Mouse (Mus musculus): ENCODE results near the gene Umad1. TPM values are rescaled to one million over a fixed set of nuclear protein-coding genes. Genes with fewer than 3 reads are reported as not detected.

Umad1 gene
- polyA plus RNA-seq, 1 experiment = 21.9 TPM

- Histone ChIP-seq H3K4me3 (ENCODE audit: insufficient read depth, low read depth, low read length) (no peak overlapping the region), H3K36me3 (ENCODE audit: control insufficient read depth, insufficient read depth, low read length) (no peaks in the 10 kb centered on the region), H3K27ac (ENCODE audit: insufficient read depth, low read depth, low read length) (no peak overlapping the region), H3K27me3 (replicated peaks; ENCODE audit: control insufficient read depth, insufficient read depth, low read length) (no peaks in the 10 kb centered on the region), H3K4me1 (ENCODE audit: control insufficient read depth, insufficient read depth, low read length) (no peaks in the 10 kb centered on the region)
- DNase-seq = no peak
- 88% methylated on average over 4 of the region's 4 CpGs for WGBS
- TF ChIP-seq POLR2A (IDR thresholded peaks at IDR 0.05; ENCODE audit: low read depth, low read length) (no peak), CTCF (conservative IDR thresholded peaks at IDR 0.05; ENCODE audit: insufficient read depth, insufficient read length, low read depth, low read length) (no peak)
Observed at GRCm38 (mm10) chr6:8354846-8355245, 95.8 kb downstream of the Umad1 start.

GRCm38 (mm10) chr6:8358232-8358631 is 99.1 kb downstream of the Umad1 start:
- Histone ChIP-seq H3K27me3 (replicated peaks; ENCODE audit: control insufficient read depth, insufficient read depth, low read length) (no peaks in the 10 kb centered on the region), H3K4me1 (ENCODE audit: control insufficient read depth, insufficient read depth, low read length) (no peaks in the 10 kb centered on the region), H3K27ac (ENCODE audit: insufficient read depth, low read depth, low read length) (no peak overlapping the region), H3K36me3 (ENCODE audit: control insufficient read depth, insufficient read depth, low read length) (no peaks in the 10 kb centered on the region), H3K4me3 (ENCODE audit: insufficient read depth, low read depth, low read length) (no peak overlapping the region)
- TF ChIP-seq CTCF (conservative IDR thresholded peaks at IDR 0.05; ENCODE audit: insufficient read depth, insufficient read length, low read depth, low read length) = no peak
- 63% methylated on average over 2 of the region's 2 CpGs for WGBS
- DNase-seq = no peak

DNA sequence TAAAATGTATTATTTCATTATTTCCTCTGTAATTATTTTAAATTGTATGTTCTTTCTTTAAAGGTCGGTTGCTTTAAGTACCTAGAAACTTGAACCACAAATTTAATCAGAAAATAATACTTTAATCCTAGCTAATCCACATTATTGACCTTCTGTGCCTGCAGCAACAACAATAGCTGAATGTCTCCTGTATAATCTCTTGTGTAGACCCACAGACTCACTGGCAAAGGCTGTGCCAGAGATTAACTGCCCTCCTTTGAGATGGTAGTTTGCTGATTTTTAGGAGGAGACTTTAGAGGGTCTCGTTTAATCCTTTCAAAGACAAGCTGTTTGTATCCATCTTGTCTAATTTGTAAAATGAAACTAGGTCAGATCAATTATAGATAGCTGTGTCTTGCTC is 99.7 kb downstream of the Umad1 start:
- Histone ChIP-seq H3K4me3 (ENCODE audit: insufficient read depth, low read depth, low read length) (no peak overlapping the region), H3K27me3 (replicated peaks; ENCODE audit: control insufficient read depth, insufficient read depth, low read length) (no peaks in the 10 kb centered on the region), H3K27ac (ENCODE audit: insufficient read depth, low read depth, low read length) (no peak overlapping the region), H3K36me3 (ENCODE audit: control insufficient read depth, insufficient read depth, low read length) (no peaks in the 10 kb centered on the region), H3K4me1 (ENCODE audit: control insufficient read depth, insufficient read depth, low read length) (no peaks in the 10 kb centered on the region)
- no peak for TF ChIP-seq POLR2A (IDR thresholded peaks at IDR 0.05; ENCODE audit: low read depth, low read length)
- TF ChIP-seq CTCF (conservative IDR thresholded peaks at IDR 0.05; ENCODE audit: insufficient read depth, insufficient read length, low read depth, low read length) = no peak
- no peak for DNase-seq
- WGBS = 80% methylated on average over 2 of the region's 2 CpGs

GRCm38 (mm10) chr6:8360805-8361204 is 101.7 kb downstream of the Umad1 start:
- TF ChIP-seq CTCF (conservative IDR thresholded peaks at IDR 0.05; ENCODE audit: insufficient read depth, insufficient read length, low read depth, low read length) = no peak
- no peak for TF ChIP-seq POLR2A (IDR thresholded peaks at IDR 0.05; ENCODE audit: low read depth, low read length)
- 91% methylated on average over 7 of the region's 7 CpGs for WGBS

GRCm38 (mm10) chr6:8364033-8364756 is 105.1 kb downstream of the Umad1 start:
- 64% methylated on average over 12 of the region's 12 CpGs for WGBS
- Histone ChIP-seq H3K4me1 (ENCODE audit: control insufficient read depth, insufficient read depth, low read length) (no peaks in the 10 kb centered on the region), H3K4me3 (ENCODE audit: insufficient read depth, low read depth, low read length) (no peak overlapping the region), H3K36me3 (ENCODE audit: control insufficient read depth, insufficient read depth, low read length) (no peaks in the 10 kb centered on the region; the same call in 1 of the 2 replicates), H3K27me3 (replicated peaks; ENCODE audit: control insufficient read depth, insufficient read depth, low read length) (no peaks in the 10 kb centered on the region), H3K27ac (ENCODE audit: insufficient read depth, low read depth, low read length) (no peak overlapping the region)
- no peak for DNase-seq
- TF ChIP-seq POLR2A (IDR thresholded peaks at IDR 0.05; ENCODE audit: low read depth, low read length) (no peak), CTCF (conservative IDR thresholded peaks at IDR 0.05; ENCODE audit: insufficient read depth, insufficient read length, low read depth, low read length) (no peak)

More at GRCm38 (mm10) chr6:8360805-8361204, 101.7 kb downstream of the Umad1 start:
- no peaks in the 10 kb centered on the region for H3K27me3 ChIP-seq (replicated peaks; ENCODE audit: control insufficient read depth, insufficient read depth, low read length)
- no peaks in the 10 kb centered on the region; the same call in 1 of the 2 replicates for H3K36me3 ChIP-seq (ENCODE audit: control insufficient read depth, insufficient read depth, low read length)
- no peaks in the 10 kb centered on the region for H3K4me1 ChIP-seq (ENCODE audit: control insufficient read depth, insufficient read depth, low read length)
- H3K27ac ChIP-seq (ENCODE audit: insufficient read depth, low read depth, low read length) = no peak overlapping the region
- DNase-seq = no peak
- H3K4me3 ChIP-seq (ENCODE audit: insufficient read depth, low read depth, low read length) = no peak overlapping the region

- Histone ChIP-seq H3K4me3 (ENCODE audit: insufficient read depth, low read depth, low read length) (no peak overlapping the region), H3K4me1 (ENCODE audit: control insufficient read depth, insufficient read depth, low read length) (no peaks in the 10 kb centered on the region), H3K27me3 (replicated peaks; ENCODE audit: control insufficient read depth, insufficient read depth, low read length) (no peaks in the 10 kb centered on the region), H3K27ac (ENCODE audit: insufficient read depth, low read depth, low read length) (no peak overlapping the region), H3K36me3 (ENCODE audit: control insufficient read depth, insufficient read depth, low read length) (no peaks in the 10 kb centered on the region; the same call in 1 of the 2 replicates)
- DNase-seq = no peak
- no peak for TF ChIP-seq CTCF (conservative IDR thresholded peaks at IDR 0.05; ENCODE audit: insufficient read depth, insufficient read length, low read depth, low read length)
- TF ChIP-seq POLR2A (IDR thresholded peaks at IDR 0.05; ENCODE audit: low read depth, low read length) = no peak
- 83% methylated on average over 11 of the region's 11 CpGs for WGBS
Observed at GRCm38 (mm10) chr6:8364757-8365150, 105.7 kb downstream of the Umad1 start.

- Histone ChIP-seq H3K36me3 (ENCODE audit: control insufficient read depth, insufficient read depth, low read length) (no peaks in the 10 kb centered on the region; the same call in 1 of the 2 replicates), H3K4me1 (ENCODE audit: control insufficient read depth, insufficient read depth, low read length) (no peaks in the 10 kb centered on the region), H3K27me3 (replicated peaks; ENCODE audit: control insufficient read depth, insufficient read depth, low read length) (no peaks in the 10 kb centered on the region), H3K4me3 (ENCODE audit: insufficient read depth, low read depth, low read length) (no peak overlapping the region), H3K27ac (ENCODE audit: insufficient read depth, low read depth, low read length) (no peak overlapping the region)
- DNase-seq = no peak
- no peak for TF ChIP-seq POLR2A (IDR thresholded peaks at IDR 0.05; ENCODE audit: low read depth, low read length)
- no peak for TF ChIP-seq CTCF (conservative IDR thresholded peaks at IDR 0.05; ENCODE audit: insufficient read depth, insufficient read length, low read depth, low read length)
- WGBS = 90% methylated on average over 4 of the region's 4 CpGs
Observed at GRCm38 (mm10) chr6:8367675-8368074, 108.6 kb downstream of the Umad1 start.

Data from kidney, adult 2 months (tissue).